Mouse (Mus musculus): ENCODE measurements around the gene Hist1h1c.
"Not testable (repeated sequence)": the region's sequence is repeated elsewhere in the genome, so short reads cannot be mapped to it uniquely, and the experiment has no call there.

Gene Hist1h1c

GRCm38 (mm10) chr13:23716261-23717042 is 22.2 kb upstream of the Hist1h1c start:
- in situ Hi-C loops (cut with MboI, MseI), result no loop called here

DNA sequence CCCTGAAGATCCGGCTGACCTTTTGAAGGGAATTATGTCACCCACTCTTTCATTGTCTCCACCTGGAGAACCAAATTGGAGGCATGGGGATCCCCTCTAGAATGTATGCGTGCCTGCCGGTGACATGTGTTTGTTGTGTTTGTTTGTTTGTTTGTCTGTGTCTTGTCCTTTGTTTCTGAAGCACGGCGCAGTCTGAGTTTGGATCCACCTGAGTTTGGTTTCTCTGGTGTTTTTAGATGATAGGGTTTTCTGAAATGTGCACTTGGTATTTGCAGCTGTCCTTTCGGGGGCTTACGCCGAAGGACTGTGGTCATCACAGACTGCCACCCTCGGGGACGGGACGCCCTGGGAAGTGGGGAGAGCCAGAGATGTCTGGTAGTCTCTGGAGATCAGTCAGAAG is 21.4 kb upstream of the Hist1h1c start:
- in situ Hi-C loops (cut with MboI, MseI), result no loop called here

- in situ Hi-C loops (cut with MboI, MseI), result not testable (repeated sequence)
Measured at GRCm38 (mm10) chr13:23717593-23718245, 20.9 kb upstream of the Hist1h1c start.

DNA sequence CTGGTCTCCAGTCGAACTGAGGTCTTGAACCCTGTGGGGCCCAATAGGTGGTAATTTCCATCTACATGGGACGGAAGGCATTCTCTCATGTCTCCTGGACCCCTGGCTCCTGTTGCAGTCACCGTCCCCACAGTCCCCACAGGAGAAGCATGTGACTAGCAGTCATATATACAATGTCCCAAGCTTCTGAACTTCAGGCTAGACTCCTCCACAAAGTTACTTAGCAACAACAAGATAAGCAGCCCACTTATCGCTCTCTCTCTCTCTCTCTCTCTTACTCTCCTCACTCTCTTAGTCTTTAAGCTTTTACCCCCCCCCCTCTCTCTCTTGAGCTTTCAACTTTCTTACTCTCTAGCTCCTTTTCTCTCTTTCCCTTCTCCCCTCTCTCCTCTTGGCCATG is 14.4 kb upstream of the Hist1h1c start:
- in situ Hi-C loops (cut with MboI, MseI), result no loop called here

GRCm38 (mm10) chr13:23725213-23725612 is 13.4 kb upstream of the Hist1h1c start:
- in situ Hi-C loops (cut with MboI, MseI), result loop anchor here (5.0 to 25.0 kb wide), 2 partner anchors 93 to 1938 kb away; partner anchors contain the start of genes Hist1h1b, Hist1h2an, Hist1h2bp and Hist1h3i

- in situ Hi-C loops (cut with MboI, MseI), result loop anchor here (5.0 to 25.0 kb wide), 2 partner anchors 96 to 1941 kb away; partner anchors contain the start of genes Hist1h1b, Hist1h2an, Hist1h2bp and Hist1h3i
Measured at GRCm38 (mm10) chr13:23728472-23729191, 10.0 kb upstream of the Hist1h1c start.

DNA sequence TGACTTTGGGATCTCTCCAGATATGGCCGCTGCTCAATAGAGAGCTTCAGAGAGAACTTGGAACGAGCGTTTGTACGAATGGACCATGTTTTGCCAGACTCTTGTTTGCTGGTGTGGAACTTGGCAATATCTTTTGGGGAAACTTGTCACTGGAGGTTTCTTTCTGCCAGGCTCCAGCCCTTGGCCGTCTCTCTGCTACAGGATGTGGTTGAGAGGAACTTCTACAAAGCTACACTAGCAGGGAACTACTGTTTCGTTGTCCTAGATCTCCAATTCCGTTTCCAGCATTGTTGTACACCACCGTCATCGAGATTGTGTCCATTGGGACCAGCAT is 9.4 kb upstream of the Hist1h1c start:
- in situ Hi-C loops (cut with MboI, MseI), result loop anchor here (5.0 to 25.0 kb wide), 2 partner anchors 97 to 1942 kb away; partner anchors contain the start of genes Hist1h1b, Hist1h2an, Hist1h2bp and Hist1h3i

- in situ Hi-C loops (cut with MboI, MseI), result loop anchor here (5.0 to 25.0 kb wide), 3 partner anchors 37 to 1942 kb away; partner anchors contain the start of genes Hist1h1b, Hist1h2an, Hist1h2bp and Hist1h3i
Measured at GRCm38 (mm10) chr13:23729706-23730105, 8.9 kb upstream of the Hist1h1c start.

- in situ Hi-C loops (cut with MboI, MseI), result loop anchor here (5.0 to 25.0 kb wide), 2 partner anchors 38 to 1943 kb away; partner anchors contain the start of genes Hist1h1b, Hist1h2an, Hist1h2bp and Hist1h3i
Measured at GRCm38 (mm10) chr13:23730479-23730878, 8.1 kb upstream of the Hist1h1c start.

- in situ Hi-C loops (cut with MboI, MseI), result loop anchor here (5.0 to 25.0 kb wide), 2 partner anchors 40 to 1945 kb away; partner anchors contain the start of genes Hist1h1b, Hist1h2an, Hist1h2bp and Hist1h3i
Measured at GRCm38 (mm10) chr13:23732156-23732804, 6.3 kb upstream of the Hist1h1c start.

DNA sequence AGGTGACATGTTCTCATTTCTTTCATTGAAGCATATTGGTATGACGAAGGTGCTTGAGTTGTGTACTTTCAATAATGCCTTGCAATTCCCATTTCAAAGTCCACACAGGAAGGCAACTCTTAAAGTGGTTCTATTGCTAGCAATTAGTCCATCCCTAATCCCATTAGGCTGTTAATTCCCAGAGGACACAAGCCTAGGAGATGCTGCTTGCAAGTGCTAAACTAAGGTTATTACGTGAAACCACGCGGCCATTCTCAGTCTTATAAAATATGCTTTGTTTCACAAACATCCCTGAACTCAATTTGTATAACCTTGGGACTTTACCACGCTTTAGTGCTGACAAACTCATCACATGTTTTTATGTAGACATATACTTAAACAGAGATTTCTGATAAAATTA is 1.5 kb upstream of the Hist1h1c start:
- in situ Hi-C loops (cut with MboI, MseI), result loop anchor here (25.0 kb wide), 1 partner anchor 1950 kb away; the partner anchor contains the start of genes Hist1h1b, Hist1h2an, Hist1h2bp and Hist1h3i

- in situ Hi-C loops (cut with MboI, MseI), result loop anchor here (25.0 kb wide), 1 partner anchor 1951 kb away; the partner anchor contains the start of genes Hist1h1b, Hist1h2an, Hist1h2bp and Hist1h3i
Measured at GRCm38 (mm10) chr13:23738041-23738440, 567 bp upstream of the Hist1h1c start.

DNA sequence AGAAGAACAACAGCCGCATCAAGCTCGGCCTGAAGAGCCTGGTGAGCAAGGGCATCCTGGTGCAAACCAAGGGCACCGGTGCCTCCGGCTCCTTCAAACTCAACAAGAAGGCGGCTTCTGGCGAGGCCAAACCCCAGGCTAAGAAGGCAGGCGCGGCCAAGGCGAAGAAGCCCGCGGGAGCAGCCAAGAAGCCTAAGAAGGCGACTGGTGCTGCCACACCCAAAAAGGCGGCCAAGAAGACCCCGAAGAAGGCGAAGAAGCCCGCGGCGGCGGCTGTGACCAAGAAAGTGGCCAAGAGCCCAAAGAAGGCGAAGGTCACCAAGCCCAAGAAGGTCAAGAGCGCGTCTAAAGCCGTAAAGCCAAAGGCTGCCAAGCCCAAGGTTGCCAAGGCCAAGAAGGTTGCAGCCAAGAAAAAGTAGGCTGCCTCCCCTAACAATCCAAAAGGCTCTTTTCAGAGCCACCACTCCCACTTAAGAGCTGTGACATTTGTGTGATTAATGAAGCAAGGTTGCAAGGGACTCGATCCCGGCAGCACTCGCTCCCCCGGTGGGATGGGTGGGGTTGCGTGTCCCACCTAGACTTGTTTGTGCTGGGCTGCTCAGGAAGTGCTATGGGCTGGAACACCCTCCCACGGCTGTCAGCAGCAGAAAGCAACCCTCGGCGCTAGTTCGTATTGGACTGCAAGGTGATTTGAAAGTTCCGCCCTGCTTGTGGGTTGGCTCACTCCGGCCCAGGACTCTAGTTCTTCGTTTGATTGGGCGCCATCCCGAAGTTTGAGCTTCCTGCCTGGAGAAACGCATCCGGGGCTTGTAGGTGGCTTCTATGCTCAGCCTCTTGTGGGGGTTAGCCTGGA is 687 bp downstream of the Hist1h1c start:
- in situ Hi-C loops (cut with MboI, MseI), result loop anchor here (25.0 kb wide), 1 partner anchor 1952 kb away; the partner anchor contains the start of genes Hist1h1b, Hist1h2an, Hist1h2bp and Hist1h3i

DNA sequence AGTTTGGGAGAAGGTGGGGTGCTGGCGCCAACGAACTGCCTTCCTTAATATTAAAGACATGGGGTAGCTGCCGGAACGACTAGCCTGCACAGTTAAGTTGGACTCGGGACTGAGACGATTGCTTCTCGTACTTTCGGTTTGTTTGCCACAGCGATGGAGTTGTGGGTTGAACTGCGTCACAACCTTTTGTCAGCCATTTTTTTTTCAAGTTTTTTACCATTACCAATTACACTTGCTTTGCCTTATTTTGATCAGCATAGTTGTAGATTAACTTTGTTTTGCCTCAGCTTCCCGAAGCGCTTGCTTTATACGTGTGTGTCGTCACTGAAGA is 1.3 kb downstream of the Hist1h1c start:
- in situ Hi-C loops (cut with MboI, MseI), result loop anchor here (10.0 to 25.0 kb wide), 2 partner anchors 1705 to 1953 kb away; partner anchors contain the start of genes Hist1h1b, Hist1h2ah, Hist1h2an and Hist1h2bk

GRCm38 (mm10) chr13:23740256-23740840 is 1.7 kb downstream of the Hist1h1c start:
- in situ Hi-C loops (cut with MboI, MseI), result loop anchor here (10.0 to 25.0 kb wide), 2 partner anchors 1706 to 1953 kb away; partner anchors contain the start of genes Hist1h1b, Hist1h2ah, Hist1h2an and Hist1h2bk

DNA sequence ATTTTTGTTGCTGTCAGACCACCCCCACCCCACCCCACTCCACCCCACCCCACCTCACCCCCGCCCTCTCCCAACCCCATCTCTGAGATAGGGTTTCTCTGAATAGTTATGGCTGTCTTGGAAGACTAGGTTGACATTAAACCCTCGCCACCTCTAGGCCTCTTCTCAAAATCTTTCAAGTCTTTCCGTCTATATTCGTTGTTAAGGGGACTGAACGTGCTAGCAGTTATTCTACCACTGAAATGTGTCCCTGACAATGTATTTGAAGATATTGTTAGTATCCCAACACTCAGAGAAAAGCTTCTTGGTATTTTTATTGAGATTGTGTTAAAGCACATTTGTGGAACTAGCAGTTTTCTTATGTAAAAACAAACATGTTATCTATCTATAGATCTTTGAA is 2.3 kb downstream of the Hist1h1c start:
- in situ Hi-C loops (cut with MboI, MseI), result loop anchor here (10.0 to 25.0 kb wide), 2 partner anchors 1706 to 1954 kb away; partner anchors contain the start of genes Hist1h1b, Hist1h2ah, Hist1h2an and Hist1h2bk

DNA sequence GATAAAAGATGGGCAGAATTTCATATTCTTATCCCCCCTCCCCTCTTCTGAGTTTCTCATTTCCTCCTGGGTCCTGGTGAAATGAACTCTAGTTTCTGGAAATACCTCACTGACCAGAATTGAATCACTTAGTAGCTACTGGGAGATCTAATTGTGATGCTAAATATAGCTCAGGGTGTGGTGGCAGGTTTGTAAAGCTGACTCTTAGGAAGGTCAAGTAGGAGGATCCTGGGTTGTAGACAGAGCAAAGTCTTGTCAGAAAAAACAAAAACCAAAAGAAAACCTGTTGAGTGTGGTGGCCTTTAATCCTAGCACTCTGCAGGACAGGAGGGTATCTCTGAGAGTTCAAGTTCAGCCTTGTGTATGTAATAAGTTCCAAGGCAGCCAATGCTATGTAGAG is 3.4 kb downstream of the Hist1h1c start:
- in situ Hi-C loops (cut with MboI, MseI), result loop anchor here (10.0 to 25.0 kb wide), 2 partner anchors 1707 to 1955 kb away; partner anchors contain the start of genes Hist1h1b, Hist1h2ah, Hist1h2an and Hist1h2bk

DNA sequence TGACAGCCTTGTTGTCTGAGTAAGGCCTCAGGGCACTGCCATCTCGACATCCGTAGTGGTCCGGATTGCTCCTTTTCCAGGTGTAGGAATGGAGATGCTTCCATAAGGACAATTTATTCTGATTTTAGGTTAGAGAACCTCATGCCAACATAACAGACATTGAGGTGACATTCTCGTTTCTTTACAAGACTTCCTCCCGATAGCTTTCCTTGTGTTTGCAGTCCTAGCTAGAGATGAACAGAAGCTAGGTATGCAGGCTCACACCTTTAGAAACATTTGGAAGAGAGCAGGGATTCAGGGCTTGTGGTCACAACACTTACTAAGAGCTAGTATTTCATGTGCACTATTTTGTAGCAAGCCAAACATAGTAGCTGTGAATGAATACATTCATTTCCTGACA is 4.6 kb downstream of the Hist1h1c start:
- in situ Hi-C loops (cut with MboI, MseI), result loop anchor here (10.0 to 25.0 kb wide), 2 partner anchors 1708 to 1956 kb away; partner anchors contain the start of genes Hist1h1b, Hist1h2ah, Hist1h2an and Hist1h2bk

- in situ Hi-C loops (cut with MboI, MseI), result loop anchor here (10.0 to 25.0 kb wide), 2 partner anchors 1709 to 1957 kb away; partner anchors contain the start of genes Hist1h1b, Hist1h2ah, Hist1h2an and Hist1h2bk
Measured at GRCm38 (mm10) chr13:23743963-23744362, 5.4 kb downstream of the Hist1h1c start.
